Mouse (Mus musculus): ENCODE data around the gene Evi5. TPM values are rescaled to one million over a fixed set of nuclear protein-coding genes. Genes with fewer than 3 reads are reported as not detected.
A peak's percentile ranks its signal among the peaks of the same experiment; 100 is the strongest.

Evi5 gene
- polyA plus RNA-seq, 1 experiment: 8.4 TPM

DNA sequence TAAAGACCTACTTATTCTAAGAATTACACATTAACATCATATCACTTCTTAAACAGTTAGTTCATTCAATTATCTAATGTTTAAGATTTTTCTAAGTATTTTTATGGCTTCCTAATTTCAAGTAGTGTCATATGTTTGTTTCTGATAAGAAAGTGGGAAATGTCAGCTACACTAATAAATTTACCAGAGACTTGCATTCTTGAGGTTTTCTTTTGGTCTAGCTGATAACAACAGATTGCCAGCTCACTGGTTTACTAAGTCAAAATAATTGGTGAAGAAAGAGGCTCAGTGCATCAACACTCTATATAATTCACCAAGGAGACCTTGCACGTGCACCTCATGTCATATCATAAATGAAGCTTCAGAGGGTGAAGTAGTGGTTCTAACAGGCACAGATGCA lies 106.7 kb downstream of the Evi5 start:
- no peak overlapping the region for H3K4me2 ChIP-seq (ENCODE audit: low read depth)
- H3K27me3 ChIP-seq (ENCODE audit: control insufficient read depth, insufficient read depth, insufficient read length): no peaks in the 10 kb centered on the region
- H3K4me3 ChIP-seq: no peak overlapping the region
- peaks cover 4% of the 10 kb centered on the region for H3K36me3 ChIP-seq (ENCODE audit: control insufficient read depth, insufficient read depth)
- no peak overlapping the region for H3ac ChIP-seq (ENCODE audit: control insufficient read depth, insufficient read length)
- TF ChIP-seq E2F4 (IDR thresholded peaks at IDR 0.05; ENCODE audit: insufficient read depth) (no peak), TCF3 (IDR thresholded peaks at IDR 0.05; ENCODE audit: insufficient read length, low read depth) (no peak), MYOD1 (IDR thresholded peaks at IDR 0.05; ENCODE audit: control insufficient read depth in 1 of 3, insufficient read length in 2 of 3, low read depth in 2 of 3) (no peak), REST (IDR thresholded peaks at IDR 0.05; ENCODE audit: insufficient read depth, insufficient read length) (no peak), CEBPB (IDR thresholded peaks at IDR 0.05; ENCODE audit: insufficient read depth, poor library complexity, severe bottlenecking) (no peak), USF1 (IDR thresholded peaks at IDR 0.05; ENCODE audit: low read depth) (no peak), TCF12 (IDR thresholded peaks at IDR 0.05; ENCODE audit: insufficient read depth, poor library complexity, severe bottlenecking) (no peak), MYOG (IDR thresholded peaks at IDR 0.05; ENCODE audit: control insufficient read depth in 1 of 3, insufficient read depth in 1 of 3, insufficient read length in 2 of 3, low read depth in 2 of 3) (no peak), MAX (IDR thresholded peaks at IDR 0.05; ENCODE audit: low read depth) (no peak), POLR2AphosphoS2 (IDR thresholded peaks at IDR 0.05; ENCODE audit: insufficient read length, low read depth) (no peak), SRF (IDR thresholded peaks at IDR 0.05; ENCODE audit: control insufficient read depth, insufficient read length, low read depth) (no peak), POLR2A (IDR thresholded peaks at IDR 0.05; ENCODE audit: insufficient read length, low read depth) (no peak)
- H3K79me2 ChIP-seq (ENCODE audit: control insufficient read depth, insufficient read depth): no peaks in the 10 kb centered on the region

DNA sequence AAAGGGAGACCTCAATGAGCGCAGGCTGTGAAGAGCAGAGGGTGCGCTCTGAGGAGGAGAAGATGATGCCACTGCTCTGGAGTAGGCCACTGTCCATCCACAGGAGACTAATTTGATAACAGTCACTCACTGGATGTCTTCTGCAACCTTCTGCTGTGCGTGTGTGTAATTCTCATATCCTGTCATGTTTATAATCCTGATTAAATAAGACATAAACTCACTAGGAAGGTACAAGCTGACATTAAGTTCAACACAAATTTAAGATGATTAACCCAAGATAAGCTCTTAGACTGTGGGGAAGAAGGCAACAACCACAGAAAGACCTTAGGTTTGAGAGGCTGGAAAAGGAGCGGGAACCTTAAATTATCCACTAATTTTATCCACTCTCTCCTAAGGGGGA lies 109.0 kb downstream of the Evi5 start:
- Histone ChIP-seq H3K27me3 (ENCODE audit: control insufficient read depth, insufficient read depth, insufficient read length) (no peaks in the 10 kb centered on the region), H3K79me2 (ENCODE audit: control insufficient read depth, insufficient read depth) (no peaks in the 10 kb centered on the region)

DNA sequence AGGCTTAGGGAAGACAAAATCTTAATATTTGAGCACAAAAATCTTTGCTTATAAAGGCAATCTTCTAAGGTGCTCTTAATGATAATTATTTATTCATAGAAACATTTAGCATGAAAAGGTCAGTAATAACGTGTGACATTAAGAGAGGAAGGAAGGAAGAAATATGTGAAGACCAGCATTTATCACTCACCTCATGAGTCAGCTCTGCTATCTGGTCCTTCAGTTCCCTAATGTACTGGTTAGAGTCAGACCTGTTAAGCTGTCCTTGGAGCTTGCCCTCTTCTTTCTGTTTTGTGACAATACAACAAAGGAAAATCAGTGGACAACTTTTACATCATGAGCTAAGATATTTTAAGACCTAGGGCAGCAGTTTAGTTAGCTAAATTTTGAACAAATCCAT lies 110.4 kb downstream of the Evi5 start:
- Histone ChIP-seq H3K27me3 (ENCODE audit: control insufficient read depth, insufficient read depth, insufficient read length) (no peaks in the 10 kb centered on the region), H3K36me3 (ENCODE audit: control insufficient read depth, insufficient read depth) (peaks cover 11% of the 10 kb centered on the region), H3K79me2 (ENCODE audit: control insufficient read depth, insufficient read depth) (no peaks in the 10 kb centered on the region), H3ac (ENCODE audit: control insufficient read depth, insufficient read length) (no peak overlapping the region), H3K4me3 (no peak overlapping the region), H3K4me2 (ENCODE audit: low read depth) (no peak overlapping the region)
- TF ChIP-seq USF1 (IDR thresholded peaks at IDR 0.05; ENCODE audit: low read depth): no peak
- no peak for TF ChIP-seq E2F4 (IDR thresholded peaks at IDR 0.05; ENCODE audit: insufficient read depth)
- TF ChIP-seq MYOG (IDR thresholded peaks at IDR 0.05; ENCODE audit: control insufficient read depth in 1 of 3, insufficient read depth in 1 of 3, insufficient read length in 2 of 3, low read depth in 2 of 3): no peak
- no peak for TF ChIP-seq MAX (IDR thresholded peaks at IDR 0.05; ENCODE audit: low read depth)
- TF ChIP-seq TCF3 (IDR thresholded peaks at IDR 0.05; ENCODE audit: insufficient read length, low read depth): no peak
- no peak for TF ChIP-seq POLR2A (IDR thresholded peaks at IDR 0.05; ENCODE audit: insufficient read length, low read depth)
- no peak for TF ChIP-seq POLR2AphosphoS2 (IDR thresholded peaks at IDR 0.05; ENCODE audit: insufficient read length, low read depth)

More for the DNA sequence above, 109.0 kb downstream of the Evi5 start:
- H3ac ChIP-seq (ENCODE audit: control insufficient read depth, insufficient read length): no peak overlapping the region
- peaks cover 11% of the 10 kb centered on the region for H3K36me3 ChIP-seq (ENCODE audit: control insufficient read depth, insufficient read depth)
- TF ChIP-seq MAX (IDR thresholded peaks at IDR 0.05; ENCODE audit: low read depth): no peak
- TF ChIP-seq CEBPB (IDR thresholded peaks at IDR 0.05; ENCODE audit: insufficient read depth, poor library complexity, severe bottlenecking): no peak
- TF ChIP-seq POLR2A (IDR thresholded peaks at IDR 0.05; ENCODE audit: insufficient read length, low read depth): no peak
- no peak for TF ChIP-seq TCF3 (IDR thresholded peaks at IDR 0.05; ENCODE audit: insufficient read length, low read depth)
- TF ChIP-seq USF1 (IDR thresholded peaks at IDR 0.05; ENCODE audit: low read depth): no peak
- no peak for TF ChIP-seq MYOG (IDR thresholded peaks at IDR 0.05; ENCODE audit: control insufficient read depth in 1 of 3, insufficient read depth in 1 of 3, insufficient read length in 2 of 3, low read depth in 2 of 3)
- no peak for TF ChIP-seq MYOD1 (IDR thresholded peaks at IDR 0.05; ENCODE audit: control insufficient read depth in 1 of 3, insufficient read length in 2 of 3, low read depth in 2 of 3)
- no peak overlapping the region for H3K4me2 ChIP-seq (ENCODE audit: low read depth)
- no peak overlapping the region for H3K4me3 ChIP-seq

DNA sequence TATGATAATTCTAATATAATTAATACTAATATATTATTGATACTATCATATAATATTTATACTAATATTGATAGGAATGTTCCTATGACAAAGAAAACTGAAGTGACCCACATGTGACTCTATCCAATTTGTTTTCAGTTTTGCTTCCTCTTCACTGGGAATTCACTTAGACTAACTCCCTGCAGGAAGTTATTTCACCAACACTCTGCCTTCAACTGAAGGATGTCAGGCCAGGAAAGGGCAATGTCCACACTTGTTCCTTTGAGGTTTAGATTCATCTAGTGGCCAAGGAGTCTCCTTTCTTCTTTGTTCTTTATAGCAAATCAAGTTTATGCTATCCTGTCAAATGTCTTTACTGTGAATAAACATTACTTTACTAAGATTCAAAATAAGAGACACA lies 111.2 kb downstream of the Evi5 start:
- peaks cover 11% of the 10 kb centered on the region for H3K36me3 ChIP-seq (ENCODE audit: control insufficient read depth, insufficient read depth)
- no peak for TF ChIP-seq REST (IDR thresholded peaks at IDR 0.05; ENCODE audit: insufficient read depth, insufficient read length)
- TF ChIP-seq MYOG (IDR thresholded peaks at IDR 0.05; ENCODE audit: control insufficient read depth in 1 of 3, insufficient read depth in 1 of 3, insufficient read length in 2 of 3, low read depth in 2 of 3): no peak
- TF ChIP-seq USF1 (IDR thresholded peaks at IDR 0.05; ENCODE audit: low read depth): no peak
- TF ChIP-seq POLR2A (IDR thresholded peaks at IDR 0.05; ENCODE audit: insufficient read length, low read depth): no peak
- no peak for TF ChIP-seq E2F4 (IDR thresholded peaks at IDR 0.05; ENCODE audit: insufficient read depth)
- no peak for TF ChIP-seq MAX (IDR thresholded peaks at IDR 0.05; ENCODE audit: low read depth)
- no peaks in the 10 kb centered on the region for H3K79me2 ChIP-seq (ENCODE audit: control insufficient read depth, insufficient read depth)
- H3ac ChIP-seq (ENCODE audit: control insufficient read depth, insufficient read length): no peak overlapping the region
- no peak overlapping the region for H3K4me2 ChIP-seq (ENCODE audit: low read depth)
- H3K4me3 ChIP-seq: no peak overlapping the region
- H3K27me3 ChIP-seq (ENCODE audit: control insufficient read depth, insufficient read depth, insufficient read length): no peaks in the 10 kb centered on the region

DNA sequence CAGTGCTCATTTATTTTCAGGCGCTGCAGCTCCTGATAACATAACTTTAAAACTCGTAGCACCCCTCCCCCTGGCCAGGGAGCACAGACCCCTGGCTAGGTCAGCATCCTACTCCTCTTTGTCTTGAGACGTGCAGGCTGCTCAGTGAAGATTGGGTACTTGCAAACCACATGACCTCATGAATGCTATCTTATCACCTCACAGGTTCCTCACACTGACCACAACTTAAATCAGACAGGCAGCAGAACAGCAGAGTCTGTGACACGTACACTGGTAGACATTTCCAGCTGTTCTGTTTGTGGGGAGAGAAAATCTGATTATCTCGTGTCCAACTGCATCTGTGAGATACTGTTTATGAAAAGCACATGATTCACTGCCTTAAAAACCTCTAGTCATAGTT lies 115.8 kb downstream of the Evi5 start:
- peak overlapping the region; percentile 54 for H3K4me2 ChIP-seq (ENCODE audit: low read depth)
- H3K79me2 ChIP-seq (ENCODE audit: control insufficient read depth, insufficient read depth): no peaks in the 10 kb centered on the region
- TF ChIP-seq CEBPB (IDR thresholded peaks at IDR 0.05; ENCODE audit: insufficient read depth, poor library complexity, severe bottlenecking): no peak
- TF ChIP-seq USF1 (IDR thresholded peaks at IDR 0.05; ENCODE audit: low read depth): peak; percentile 70
- no peak for TF ChIP-seq E2F4 (IDR thresholded peaks at IDR 0.05; ENCODE audit: insufficient read depth)
- peak; percentile 57 for TF ChIP-seq TCF3 (IDR thresholded peaks at IDR 0.05; ENCODE audit: insufficient read length, low read depth)
- TF ChIP-seq MYOD1 (IDR thresholded peaks at IDR 0.05; ENCODE audit: control insufficient read depth in 1 of 3, insufficient read length in 2 of 3, low read depth in 2 of 3): peak in 2 of 3 experiments; percentile 85 to 95
- no peak for TF ChIP-seq MAX (IDR thresholded peaks at IDR 0.05; ENCODE audit: low read depth)
- TF ChIP-seq MYOG (IDR thresholded peaks at IDR 0.05; ENCODE audit: control insufficient read depth in 1 of 3, insufficient read depth in 1 of 3, insufficient read length in 2 of 3, low read depth in 2 of 3): peak in 2 of 3 experiments; percentile 43 to 62
- TF ChIP-seq POLR2A (IDR thresholded peaks at IDR 0.05; ENCODE audit: insufficient read length, low read depth): no peak
- TF ChIP-seq REST (IDR thresholded peaks at IDR 0.05; ENCODE audit: insufficient read depth, insufficient read length): no peak
- peak; percentile 88 for TF ChIP-seq TCF12 (IDR thresholded peaks at IDR 0.05; ENCODE audit: insufficient read depth, poor library complexity, severe bottlenecking)
- no peak overlapping the region for H3K4me3 ChIP-seq
- peaks cover 11% of the 10 kb centered on the region for H3K36me3 ChIP-seq (ENCODE audit: control insufficient read depth, insufficient read depth)
- H3K27me3 ChIP-seq (ENCODE audit: control insufficient read depth, insufficient read depth, insufficient read length): no peaks in the 10 kb centered on the region
- H3ac ChIP-seq (ENCODE audit: control insufficient read depth, insufficient read length): no peak overlapping the region

Data from myocyte (in vitro differentiated cells).